Mouse (Mus musculus) effector memory CD4-positive, alpha-beta T cell, adult 5 months (primary cell): Measurements from ENCODE around the gene Itgal. TPM values are rescaled to one million over a fixed set of nuclear protein-coding genes. Genes with fewer than 3 reads are reported as not detected.

ENCODE experiments used
- polyA plus RNA-seq: library from polyadenylated mRNA; unstranded; fragments of 100-300 nt; shearing (Covaris generic); gene quantifications from one replicate; pipeline ENCODE4 v1.2.1, GENCODE M21; 2017

Itgal gene
- 346 TPM for polyA plus RNA-seq

GRCm38 (mm10) chr7:127296098-127296497 lies at the start of gene Itgal:
Itgal (plus strand) TSS chr7:127296260.

GRCm38 (mm10) chr7:127260309-127261111 lies 35.5 kb upstream of the Itgal start, which contains the start of gene Dctpp1:
Dctpp1 (minus strand) TSS chr7:127260709.

GRCm38 (mm10) chr7:127273925-127274789 lies 21.9 kb upstream of the Itgal start, which contains the start of gene Sephs2:
Sephs2 (minus strand) TSS chr7:127274055.

GRCm38 (mm10) chr7:127345512-127346325 lies 49.7 kb downstream of the Itgal start, which contains the start of gene Zfp768:
Zfp768 (minus strand) TSS chr7:127345589.

GRCm38 (mm10) chr7:127375271-127376245 lies 79.5 kb downstream of the Itgal start, which contains the start of gene Zfp747:
Zfp747 (minus strand) TSS chr7:127376050.

Other genes with a start within 250 kb of the Itgal start
- gene Zg16, start 208.9 kb upstream of the Itgal start, polyA plus RNA-seq = not detected
- 66.8 TPM for gene AI467606, start 204.9 kb upstream of the Itgal start, polyA plus RNA-seq
- gene Qprt, start 174.0 kb upstream of the Itgal start, polyA plus RNA-seq = 9.2 TPM
- 49.7 TPM for gene Spn, start 158.4 kb upstream of the Itgal start, polyA plus RNA-seq
- gene Cd2bp2, start 100.2 kb upstream of the Itgal start, polyA plus RNA-seq = 55.9 TPM
- gene Tbc1d10b, start 87.8 kb upstream of the Itgal start, polyA plus RNA-seq = 51.9 TPM
- gene Mylpf, start 87.4 kb upstream of the Itgal start, polyA plus RNA-seq = 12.4 TPM
- gene Zfp553, start 63.2 kb upstream of the Itgal start, polyA plus RNA-seq = 8.8 TPM
- gene Sept1, start 63.1 kb upstream of the Itgal start, polyA plus RNA-seq = 475 TPM
- 7.5 TPM for gene Zfp771, start 52.0 kb upstream of the Itgal start, polyA plus RNA-seq
- gene Dctpp1, start 35.6 kb upstream of the Itgal start, polyA plus RNA-seq = 12.7 TPM
- 24.9 TPM for gene Sephs2, start 22.2 kb upstream of the Itgal start, polyA plus RNA-seq
- 0.21 TPM for gene Zfp768, start 49.3 kb downstream of the Itgal start, polyA plus RNA-seq
- gene Zfp747, start 79.8 kb downstream of the Itgal start, polyA plus RNA-seq = 19.6 TPM
- gene 9130019O22Rik, start 90.9 kb downstream of the Itgal start, polyA plus RNA-seq = 5.6 TPM
- gene E430018J23Rik, start 97.4 kb downstream of the Itgal start, polyA plus RNA-seq = 3.7 TPM
- 10.0 TPM for gene Zfp764, start 110.6 kb downstream of the Itgal start, polyA plus RNA-seq
- 18.7 TPM for gene Zfp688, start 125.8 kb downstream of the Itgal start, polyA plus RNA-seq
- 12.1 TPM for gene Zfp689, start 152.9 kb downstream of the Itgal start, polyA plus RNA-seq
- gene Prr14, start 163.4 kb downstream of the Itgal start, polyA plus RNA-seq = 122 TPM
- 16.1 TPM for gene Fbrs, start 182.9 kb downstream of the Itgal start, polyA plus RNA-seq
- gene Srcap, start 215.7 kb downstream of the Itgal start, polyA plus RNA-seq = 93.5 TPM
- gene Gm42715, start 223.3 kb downstream of the Itgal start, polyA plus RNA-seq = 4.3 TPM